Mouse (Mus musculus) heart, postnatal 14 days (tissue): ENCODE results near the gene Ccdc78. TPM values are rescaled to one million over a fixed set of nuclear protein-coding genes. Genes with fewer than 3 reads are reported as not detected.

Source experiments
- DNase-seq, 2 experiments: peaks; one replicate each; pipeline ENCODE4 v3.0.0; 2021 to 2022
- intact Hi-C: fragments of 180-260 bp; cut with DNase I; formaldehyde crosslinking; loops from one replicate; pipeline ENCODE4 v1.15.1; 2025
- total RNA-seq, 2 experiments: library from RNA; stranded (reverse); gene quantifications; 2 replicates each; pipeline ENCODE4 v1.2.3; 2021

Gene Ccdc78
- total RNA-seq, 2 experiments from 2014 or later, result 0.17 TPM; not detected in 1

DNA sequence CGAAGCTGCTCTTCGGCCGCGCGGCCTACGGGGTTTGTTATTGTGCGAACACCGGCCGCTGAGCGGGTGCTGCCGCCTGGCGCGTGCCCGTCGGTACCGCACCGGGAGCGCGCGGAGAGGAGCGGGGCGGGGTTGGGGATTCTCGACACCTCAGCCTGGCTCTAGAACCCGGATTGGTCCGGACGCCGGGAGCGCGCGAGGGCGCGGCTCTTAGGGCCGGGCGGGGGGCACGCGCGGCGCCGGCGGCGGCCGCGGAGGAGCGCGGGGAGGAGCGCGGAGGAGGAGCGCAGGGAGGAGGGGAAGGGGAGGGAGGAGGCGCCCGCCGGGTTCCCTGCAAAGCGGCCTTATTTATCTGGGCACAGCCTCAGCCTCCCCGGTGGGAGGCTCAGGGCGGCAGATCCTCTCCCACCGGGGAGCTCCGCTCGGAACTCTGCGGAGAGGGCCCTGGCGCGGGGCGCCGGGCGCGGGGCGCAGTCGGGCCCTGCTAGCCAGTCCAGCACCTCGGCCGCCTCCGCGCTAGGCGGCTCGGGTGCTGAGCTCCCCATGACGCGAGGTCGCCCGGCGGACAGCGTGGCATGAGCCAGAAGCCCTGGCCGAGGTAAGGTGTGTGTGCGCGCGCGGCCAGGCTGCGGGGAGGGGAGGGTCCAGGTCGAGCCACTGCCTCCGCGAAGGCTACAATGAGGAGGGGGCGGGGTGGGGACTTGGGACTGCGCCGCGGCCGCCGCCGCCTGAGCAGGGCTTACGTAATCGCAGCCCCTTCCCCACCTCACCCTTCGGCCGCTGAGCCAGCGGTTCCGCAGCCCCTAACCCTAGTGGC, 22.6 kb downstream of the Ccdc78 start, which contains the start of gene Fbxl16:
Fbxl16 (plus strand) TSS at position 297 of the 817 bp plus-strand sequence.
- peak; percentile 66 to 69 for DNase-seq
- intact Hi-C loops, result no loop called here

DNA sequence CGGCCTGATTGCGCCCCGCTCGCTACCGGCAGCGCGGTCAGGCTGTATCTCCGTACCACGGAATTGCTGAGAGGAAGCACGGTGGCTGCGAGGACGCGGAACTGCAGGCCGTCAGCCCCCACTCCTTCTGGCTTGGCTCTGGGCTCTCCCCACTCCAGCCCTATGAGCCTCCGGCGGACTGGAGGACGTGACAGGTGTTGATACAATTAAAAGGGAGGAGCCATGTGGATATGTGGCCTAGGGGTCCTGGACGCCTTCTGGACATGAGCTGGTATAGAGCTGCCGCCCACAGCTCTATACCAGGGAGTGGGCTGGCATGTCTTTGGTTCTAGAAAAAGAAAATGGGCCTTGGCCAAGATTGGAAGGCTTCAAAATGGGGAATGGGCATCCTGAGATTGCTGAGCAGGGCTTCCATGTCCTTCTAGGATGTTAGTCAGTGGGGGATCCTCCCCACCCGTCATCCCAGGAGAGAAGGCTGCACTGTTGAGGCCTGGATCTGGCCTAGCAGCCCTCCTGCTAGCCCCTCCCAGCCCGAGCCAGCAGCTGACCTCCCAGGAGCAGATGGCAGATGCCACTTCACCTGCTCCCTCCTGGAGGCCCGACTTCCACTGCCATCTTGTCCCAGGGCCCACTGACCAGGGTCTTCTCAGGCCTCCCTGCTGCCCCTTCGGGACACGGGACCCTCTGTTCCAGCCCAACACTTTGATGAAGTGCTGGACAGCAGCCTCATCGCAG, 23.4 kb downstream of the Ccdc78 start:
- intact Hi-C loops, result no loop called here
- DNase-seq, result no peak

DNA sequence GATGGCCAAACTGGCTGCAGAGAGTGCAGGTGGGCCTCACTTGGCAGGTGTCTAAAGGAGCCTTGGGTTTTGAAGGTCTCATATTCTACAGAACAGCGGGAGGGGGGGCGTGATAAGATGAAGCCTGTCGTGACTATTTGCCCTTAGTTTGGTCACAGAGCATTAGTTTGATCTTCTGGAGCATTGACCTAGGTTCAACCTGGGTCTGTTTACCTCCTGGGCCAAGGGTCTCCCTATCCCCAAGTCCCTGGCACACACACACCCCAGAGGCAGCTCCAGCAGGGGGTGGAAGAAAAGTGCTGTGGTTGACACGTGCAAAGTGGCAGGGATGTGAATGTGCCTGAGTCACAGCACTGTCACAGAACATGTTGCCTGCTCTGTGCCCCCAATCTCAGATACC, 24.5 kb downstream of the Ccdc78 start:
- DNase-seq, result no peak
- intact Hi-C loops, result no loop called here

DNA sequence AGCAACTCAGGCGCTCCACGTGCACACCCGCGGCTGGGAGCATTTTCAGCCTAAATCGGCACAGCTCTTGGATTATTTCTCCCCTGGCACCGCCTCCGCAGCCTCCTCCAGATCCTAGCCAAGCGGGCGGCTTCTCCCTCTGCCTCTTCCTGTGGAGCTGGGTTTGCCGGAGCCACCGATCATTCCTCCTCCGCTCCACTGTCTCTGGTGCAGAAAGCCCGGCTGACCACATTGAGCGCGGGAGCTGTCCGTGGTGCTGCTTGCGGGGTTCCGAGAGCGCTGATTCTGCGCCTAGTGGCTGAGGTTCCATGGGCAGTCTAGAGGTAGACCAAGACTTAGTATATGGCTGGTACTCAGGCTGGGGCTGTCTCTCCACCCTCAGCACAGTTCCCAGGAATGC, 27.1 kb downstream of the Ccdc78 start:
- peak; percentile 88 to 94 for DNase-seq
- intact Hi-C loops, result no loop called here

DNA sequence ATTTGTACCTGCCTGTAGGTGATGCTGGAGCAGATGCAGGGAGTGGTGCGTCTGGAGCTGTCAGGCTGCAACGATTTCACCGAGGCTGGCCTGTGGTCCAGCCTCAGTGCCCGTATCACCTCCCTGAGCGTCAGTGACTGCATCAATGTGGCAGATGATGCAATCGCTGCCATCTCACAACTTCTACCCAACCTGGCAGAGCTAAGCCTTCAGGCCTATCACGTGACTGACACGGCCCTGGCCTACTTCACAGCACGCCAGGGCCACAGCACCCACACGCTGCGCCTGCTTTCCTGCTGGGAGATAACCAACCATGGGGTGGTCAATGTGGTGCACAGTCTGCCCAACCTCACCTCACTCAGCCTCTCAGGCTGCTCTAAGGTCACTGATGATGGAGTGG, 31.3 kb downstream of the Ccdc78 start:
- no peak for DNase-seq
- intact Hi-C loops, result no loop called here

DNA sequence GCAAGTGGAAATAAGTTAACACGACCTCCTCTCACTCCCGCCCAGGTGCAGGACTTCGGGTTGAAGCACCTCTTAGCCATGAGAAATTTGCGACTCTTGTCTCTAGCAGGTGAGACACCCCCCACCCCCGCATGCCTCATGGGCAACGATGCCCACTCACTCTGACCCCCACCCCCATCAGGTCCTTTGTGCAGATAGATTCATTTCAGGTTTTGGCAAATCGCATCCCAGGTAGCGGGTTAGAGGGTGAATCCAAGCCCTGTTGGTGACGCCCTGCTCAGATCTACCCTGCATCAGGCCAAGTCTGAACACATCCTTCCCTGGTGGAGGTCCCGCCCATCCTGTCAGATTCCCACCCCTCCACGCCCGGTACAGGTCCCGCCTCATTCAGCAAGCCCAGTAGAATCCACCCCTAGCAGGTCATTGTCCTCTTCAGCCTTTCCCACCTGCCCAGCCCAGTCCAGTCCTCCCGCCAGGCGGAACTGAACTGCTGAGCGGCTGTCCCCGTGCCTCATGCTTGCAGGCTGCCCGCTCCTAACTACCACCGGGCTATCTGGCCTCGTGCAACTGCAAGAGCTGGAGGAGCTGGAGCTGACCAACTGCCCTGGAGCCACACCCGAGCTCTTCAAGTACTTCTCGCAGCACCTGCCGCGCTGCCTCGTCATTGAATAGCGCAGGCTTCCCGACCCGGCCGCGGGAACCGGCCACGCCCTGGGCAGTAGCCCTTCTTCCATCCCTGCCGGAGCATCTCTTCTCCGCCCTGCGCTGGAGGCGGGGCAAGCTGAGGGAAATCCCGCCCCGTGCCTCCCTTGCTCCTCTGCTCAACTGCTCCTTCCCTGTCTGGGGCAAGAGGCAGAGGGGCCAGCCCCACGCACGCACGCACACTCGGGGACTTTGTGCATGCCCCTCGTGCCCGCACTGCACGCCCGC, 32.7 kb downstream of the Ccdc78 start:
- DNase-seq, result no peak
- intact Hi-C loops, result no loop called here

DNA sequence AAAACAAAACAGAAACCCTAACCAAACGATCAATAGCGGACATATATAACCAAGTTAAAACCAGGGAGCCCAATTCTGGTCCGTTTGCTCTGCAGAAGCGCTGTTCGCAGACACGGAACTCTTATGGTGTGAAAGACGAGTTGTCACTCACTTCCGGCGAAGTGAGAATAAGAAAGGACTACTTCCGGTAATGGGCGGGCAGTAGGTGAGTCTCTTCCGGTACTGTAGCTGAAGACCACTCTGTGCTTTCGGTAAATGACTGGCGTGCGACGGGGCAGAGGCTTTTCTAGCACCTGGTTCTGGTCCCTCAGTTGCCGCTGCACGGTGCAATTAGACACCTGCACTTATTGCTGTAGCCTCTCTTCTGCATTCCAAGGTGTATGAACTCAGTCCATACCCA, 37.1 kb downstream of the Ccdc78 start, which contains the start of gene Wdr24:
Wdr24 (plus strand) TSS at position 176 of the 400 bp plus-strand sequence.
- intact Hi-C loops, result no loop called here
- DNase-seq, result peak; percentile 73 to 83

DNA sequence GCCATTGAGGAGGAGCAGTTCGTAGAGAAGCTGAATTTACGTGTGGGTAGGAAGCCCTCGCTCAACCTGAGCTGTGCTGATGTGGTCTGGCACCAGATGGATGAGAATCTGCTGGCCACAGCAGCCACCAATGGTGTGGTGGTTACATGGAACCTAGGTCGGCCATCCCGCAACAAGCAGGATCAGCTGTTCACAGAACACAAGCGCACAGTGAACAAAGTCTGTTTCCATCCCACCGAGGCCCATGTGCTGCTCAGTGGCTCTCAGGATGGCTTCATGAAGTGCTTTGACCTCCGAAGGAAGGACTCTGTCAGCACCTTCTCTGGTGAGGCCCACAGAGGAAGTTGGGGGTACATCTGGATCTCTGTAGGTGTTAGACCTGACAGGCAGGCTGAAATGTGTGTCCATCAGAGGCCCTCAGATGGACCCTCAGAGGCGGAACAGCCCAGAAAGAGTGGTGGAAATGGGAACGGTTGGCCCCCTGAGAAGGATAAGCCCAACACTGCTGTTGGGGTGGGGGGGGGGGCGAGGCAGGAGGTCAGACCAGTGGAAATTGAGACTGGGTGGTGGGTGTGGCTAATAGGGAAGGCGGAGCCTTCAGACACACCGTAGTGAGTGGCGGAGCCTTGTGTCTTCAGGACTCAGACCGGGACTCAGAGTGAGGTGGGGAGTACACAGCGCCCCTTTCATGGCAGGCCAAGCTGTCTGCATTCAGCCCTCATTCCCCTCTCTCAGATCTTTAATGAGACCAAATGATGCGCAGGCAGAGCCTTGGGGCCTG, 38.2 kb downstream of the Ccdc78 start:
- intact Hi-C loops, result no loop called here
- DNase-seq, result no peak

DNA sequence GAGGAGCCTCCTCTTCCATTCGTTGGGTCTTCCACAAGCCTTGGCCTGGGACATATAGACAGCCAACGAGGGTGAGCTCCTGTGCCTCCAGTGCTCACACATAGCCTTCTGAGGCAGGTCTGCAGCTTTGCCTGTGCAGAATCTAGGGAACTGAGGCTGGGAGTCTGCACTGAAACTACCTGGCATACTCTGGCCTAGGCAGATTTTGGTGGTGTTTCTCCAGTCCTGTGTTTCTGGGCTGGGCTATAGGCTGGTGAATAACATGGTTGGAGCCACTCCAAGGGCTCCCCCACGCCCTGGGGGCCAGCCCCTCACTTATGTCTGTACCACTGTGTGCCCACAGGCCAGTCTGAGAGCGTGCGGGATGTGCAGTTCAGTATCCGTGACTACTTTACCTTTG, 38.9 kb downstream of the Ccdc78 start:
- no peak for DNase-seq
- intact Hi-C loops, result no loop called here

DNA sequence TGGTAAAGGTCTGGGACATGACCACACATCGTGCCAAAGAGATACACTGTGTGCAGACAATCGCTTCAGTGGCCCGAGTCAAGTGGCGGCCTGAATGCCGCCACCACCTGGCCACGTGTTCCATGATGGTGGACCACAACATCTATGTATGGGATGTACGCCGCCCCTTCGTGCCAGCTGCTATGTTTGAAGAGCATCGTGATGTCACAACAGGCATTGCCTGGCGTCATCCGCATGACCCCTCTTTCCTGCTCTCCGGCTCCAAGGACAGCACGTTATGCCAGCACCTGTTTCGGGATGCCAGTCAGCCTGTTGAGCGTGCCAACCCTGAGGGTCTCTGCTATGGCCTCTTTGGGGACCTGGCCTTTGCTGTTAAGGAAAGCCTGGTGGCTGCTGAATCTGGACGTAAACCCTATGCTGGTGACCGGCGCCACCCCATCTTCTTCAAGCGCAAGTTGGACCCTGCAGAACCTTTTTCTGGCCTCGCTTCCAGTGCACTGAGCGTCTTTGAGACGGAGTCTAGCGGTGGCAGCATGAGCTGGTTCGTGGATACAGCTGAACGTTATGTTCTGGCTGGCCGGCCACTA, 39.7 kb downstream of the Ccdc78 start:
- no peak for DNase-seq
- intact Hi-C loops, result no loop called here

DNA sequence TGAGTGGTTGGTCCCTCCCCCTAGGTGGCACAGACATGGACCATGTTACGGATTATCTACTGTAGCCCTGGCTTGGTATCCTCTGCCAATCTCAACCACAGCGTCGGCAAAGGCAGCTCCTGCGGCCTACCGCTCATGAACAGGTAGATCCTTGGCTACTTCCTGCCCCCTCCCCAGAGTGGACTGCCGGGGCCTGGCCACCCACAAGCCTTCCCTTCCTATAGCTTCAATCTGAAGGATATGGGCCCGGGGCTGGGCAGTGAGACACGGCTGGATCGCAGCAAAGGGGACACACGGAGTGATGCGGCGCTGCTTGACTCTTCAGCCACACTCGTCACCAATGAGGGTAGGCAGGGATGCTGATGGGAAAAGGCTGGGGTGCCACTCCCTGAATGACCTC, 40.6 kb downstream of the Ccdc78 start:
- intact Hi-C loops, result no loop called here
- DNase-seq, result no peak

DNA sequence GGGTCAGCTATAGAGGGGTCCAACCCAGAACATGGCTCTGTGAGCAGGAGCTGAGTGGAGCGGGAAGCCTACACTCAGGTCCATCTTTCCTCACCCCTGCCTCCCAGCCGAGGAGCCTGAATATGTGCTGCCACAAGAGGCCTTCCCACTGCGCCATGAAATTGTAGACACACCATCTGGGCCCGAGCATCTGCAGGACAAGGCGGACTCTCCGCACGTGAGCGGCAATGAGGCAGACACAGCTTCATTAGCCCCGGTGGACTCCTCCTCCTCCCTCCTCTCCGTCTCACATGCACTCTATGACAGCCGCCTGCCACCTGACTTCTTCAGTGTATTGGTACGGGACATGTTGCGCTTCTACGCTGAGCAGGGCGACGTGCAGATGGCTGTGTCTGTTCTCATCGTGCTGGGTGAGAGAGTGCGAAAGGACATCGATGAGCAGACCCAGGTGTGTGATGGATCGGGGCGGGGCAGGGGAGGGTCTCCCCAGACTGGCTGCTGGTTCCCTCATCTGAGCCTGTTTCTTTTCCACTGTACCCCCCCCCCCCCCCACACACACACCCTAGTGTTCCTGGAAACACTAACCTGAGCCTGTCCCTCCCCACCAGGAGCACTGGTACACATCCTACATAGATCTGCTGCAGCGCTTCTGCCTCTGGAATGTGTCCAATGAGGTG, 41.3 kb downstream of the Ccdc78 start:
- intact Hi-C loops, result no loop called here

DNA sequence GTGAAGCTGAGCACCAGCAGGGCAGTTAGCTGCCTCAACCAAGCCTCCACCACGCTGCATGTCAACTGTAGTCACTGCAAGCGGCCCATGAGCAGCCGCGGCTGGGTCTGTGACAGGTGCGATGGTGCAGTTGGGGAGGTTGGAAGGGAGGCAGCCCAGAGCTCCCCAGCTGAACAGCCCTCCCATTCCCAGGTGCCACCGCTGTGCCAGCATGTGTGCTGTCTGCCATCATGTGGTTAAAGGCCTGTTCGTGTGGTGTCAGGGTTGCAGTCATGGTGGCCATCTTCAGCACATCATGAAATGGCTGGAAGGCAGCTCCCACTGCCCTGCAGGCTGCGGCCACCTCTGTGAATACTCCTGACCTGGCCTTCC, 41.8 kb downstream of the Ccdc78 start:
- no peak for DNase-seq
- intact Hi-C loops, result no loop called here

More for the DNA sequence above, 41.3 kb downstream of the Ccdc78 start:
- DNase-seq, result no peak

DNA sequence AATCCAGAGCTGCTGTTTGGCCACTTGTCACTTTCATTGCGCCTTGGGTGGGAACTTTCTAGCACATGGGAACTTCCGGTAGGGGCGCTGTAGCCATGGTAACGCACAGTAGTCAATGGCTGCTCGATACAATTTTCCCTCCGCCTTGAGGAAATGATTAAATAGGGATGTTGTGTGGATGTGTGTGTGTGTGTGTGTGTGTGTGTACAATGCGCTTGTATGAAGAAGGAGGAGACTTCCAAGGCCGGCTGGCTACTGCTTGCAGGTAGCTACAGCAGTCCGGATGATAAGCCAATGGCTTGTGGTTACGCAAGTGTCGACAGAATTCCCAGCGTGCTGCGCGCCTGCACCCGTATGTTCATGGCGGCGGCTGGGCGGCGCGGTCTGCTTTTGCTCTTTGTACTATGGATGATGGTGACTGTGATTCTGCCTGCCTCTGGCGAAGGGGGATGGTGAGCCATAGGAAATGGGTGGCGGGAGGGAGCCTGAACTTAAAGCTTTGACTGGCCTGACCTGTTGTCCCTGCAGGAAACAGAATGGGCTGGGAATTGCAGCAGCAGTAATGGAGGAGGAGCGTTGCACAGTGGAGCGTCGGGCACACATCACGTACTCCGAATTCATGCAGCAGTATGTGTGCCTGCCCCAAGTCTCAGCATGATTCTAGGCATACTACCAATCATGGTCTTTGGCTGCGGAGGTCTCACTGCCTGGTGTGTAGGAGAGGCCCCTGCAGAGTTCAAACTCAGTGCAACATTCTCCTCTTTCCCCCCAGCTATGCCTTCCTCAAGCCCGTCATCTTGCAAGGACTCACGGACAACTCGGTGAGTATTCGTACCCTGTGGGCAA, 42.6 kb downstream of the Ccdc78 start, which contains the start of gene Jmjd8:
Jmjd8 (plus strand) TSS at position 156 of the 846 bp plus-strand sequence.
- peak; percentile 74 to 79 for DNase-seq
- intact Hi-C loops, result no loop called here

DNA sequence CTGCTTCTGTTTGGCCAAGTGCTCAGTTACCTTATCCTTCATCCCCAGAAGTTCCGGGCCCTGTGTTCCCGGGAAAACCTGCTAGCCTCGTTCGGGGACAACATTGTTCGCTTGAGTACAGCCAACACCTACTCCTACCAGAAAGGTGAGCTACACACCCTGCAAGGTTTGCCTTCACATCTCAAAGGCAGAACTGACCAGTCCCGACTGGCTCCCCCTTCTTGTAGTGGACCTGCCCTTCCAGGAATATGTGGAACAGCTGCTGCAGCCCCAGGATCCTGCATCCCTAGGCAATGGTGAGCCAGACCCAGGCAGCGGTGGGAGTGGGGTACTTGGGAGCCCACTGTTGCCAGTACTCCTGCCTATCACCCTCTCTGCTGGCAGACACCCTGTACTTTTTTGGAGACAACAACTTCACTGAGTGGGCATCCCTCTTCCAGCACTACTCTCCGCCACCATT, 43.2 kb downstream of the Ccdc78 start:
- intact Hi-C loops, result no loop called here
- DNase-seq, result no peak

DNA sequence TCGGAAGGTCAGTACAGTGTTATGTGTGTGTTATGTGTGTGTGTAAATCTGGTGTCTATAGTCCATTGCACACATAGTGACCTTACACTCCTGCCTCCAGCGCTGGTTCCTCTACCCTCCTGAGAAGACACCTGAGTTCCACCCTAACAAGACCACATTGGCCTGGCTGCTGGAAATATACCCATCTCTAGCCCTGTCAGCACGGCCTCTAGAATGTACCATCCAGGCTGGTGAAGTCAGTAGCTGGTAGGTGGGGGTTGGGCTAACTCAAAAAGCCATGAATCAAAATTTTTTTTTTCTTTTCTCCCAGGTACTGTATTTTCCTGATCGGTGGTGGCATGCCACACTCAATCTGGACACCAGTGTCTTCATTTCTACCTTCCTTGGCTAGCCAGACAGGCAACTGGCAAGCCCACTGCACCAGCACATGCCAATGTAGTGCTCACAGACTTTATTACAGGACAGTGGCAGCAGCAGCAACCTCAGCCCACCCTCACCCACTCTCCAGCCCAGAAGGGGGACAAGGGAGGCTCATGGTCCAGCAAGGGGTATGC, 43.9 kb downstream of the Ccdc78 start:
- intact Hi-C loops, result no loop called here
- no peak for DNase-seq

DNA sequence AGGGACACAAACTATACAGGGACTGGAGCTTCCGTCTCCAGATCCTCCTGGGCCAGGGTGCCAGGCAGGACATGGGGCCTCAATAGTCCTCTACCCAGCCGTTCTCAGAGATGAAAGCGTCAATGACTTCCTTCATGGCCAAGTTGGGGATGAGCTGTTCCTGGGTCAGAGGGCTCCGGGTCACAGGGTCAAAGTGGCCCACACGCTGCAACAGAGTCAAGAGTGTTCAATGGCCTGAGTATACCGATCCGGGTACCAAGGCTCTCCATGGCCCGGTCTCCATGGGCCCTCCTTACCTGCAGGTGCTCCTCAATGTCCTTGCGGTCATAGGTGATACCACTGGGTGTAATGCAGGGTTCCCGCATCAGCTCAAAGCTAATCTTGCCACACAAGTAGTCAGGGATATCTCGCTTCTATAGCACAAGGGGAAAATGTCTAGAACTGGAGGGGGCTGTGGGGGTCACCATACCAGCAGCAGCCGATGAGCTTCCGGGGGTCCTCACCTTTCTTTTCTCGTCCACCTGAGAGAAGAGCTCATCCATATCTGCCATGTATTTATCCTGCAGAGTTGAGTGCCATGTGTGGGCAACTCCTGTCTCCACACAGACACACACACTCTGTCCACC, 44.5 kb downstream of the Ccdc78 start:
- intact Hi-C loops, result no loop called here
- DNase-seq, result no peak
